Mouse (Mus musculus): ENCODE results near the gene Dmd.
"Not testable (repeated sequence)": the region's sequence is repeated elsewhere in the genome, so short reads cannot be mapped to it uniquely, and the experiment has no call there.

Gene Dmd

GRCm38 (mm10) chrX:82948630-82949029 lies at the start of gene Dmd:
Dmd (plus strand) TSS chrX:82948870.
- no peak for DNase-seq (ENCODE audit: low spot score in 2 of 2)

GRCm38 (mm10) chrX:82901515-82901914 lies 47.2 kb upstream of the Dmd start:
- no peak for DNase-seq (ENCODE audit: low spot score in 2 of 2)

GRCm38 (mm10) chrX:82987683-82988082 lies 39.0 kb downstream of the Dmd start:
- no peak for DNase-seq (ENCODE audit: low spot score in 2 of 2)

- DNase-seq (ENCODE audit: low spot score in 2 of 2) = no peak
Measured at GRCm38 (mm10) chrX:83050190-83050589, 101.5 kb downstream of the Dmd start.

GRCm38 (mm10) chrX:83116171-83116876 lies 167.7 kb downstream of the Dmd start:
- DNase-seq (ENCODE audit: low spot score in 2 of 2) = no peak

- no peak for DNase-seq (ENCODE audit: low spot score in 2 of 2)
Measured at GRCm38 (mm10) chrX:83117198-83117597, 168.5 kb downstream of the Dmd start.

- DNase-seq (ENCODE audit: low spot score in 2 of 2) = no peak
Measured at GRCm38 (mm10) chrX:83220563-83220962, 271.9 kb downstream of the Dmd start.

GRCm38 (mm10) chrX:83221050-83221449 lies 272.4 kb downstream of the Dmd start:
- no peak for DNase-seq (ENCODE audit: low spot score in 2 of 2)

GRCm38 (mm10) chrX:83487598-83487997 lies 538.9 kb downstream of the Dmd start, which contains the start of gene Tsga8:
Tsga8 (minus strand) TSS chrX:83487924.
- DNase-seq (ENCODE audit: low spot score in 2 of 2) = no peak

- DNase-seq (ENCODE audit: low spot score in 2 of 2) = no peak
Measured at GRCm38 (mm10) chrX:83674998-83675397, 726.3 kb downstream of the Dmd start.

- no peak for DNase-seq (ENCODE audit: low spot score in 2 of 2)
Measured at GRCm38 (mm10) chrX:83686547-83686946, 737.9 kb downstream of the Dmd start.

GRCm38 (mm10) chrX:83740533-83740932 lies 791.9 kb downstream of the Dmd start:
- no peak for DNase-seq (ENCODE audit: low spot score in 2 of 2)

GRCm38 (mm10) chrX:83746301-83747008 lies 797.8 kb downstream of the Dmd start:
- DNase-seq (ENCODE audit: low spot score in 2 of 2) = no peak

GRCm38 (mm10) chrX:83787406-83787805 lies 838.7 kb downstream of the Dmd start:
- no peak for DNase-seq (ENCODE audit: low spot score in 2 of 2)

- DNase-seq (ENCODE audit: low spot score in 2 of 2) = not testable (repeated sequence)
Measured at GRCm38 (mm10) chrX:83867469-83867868, 918.8 kb downstream of the Dmd start.

- not testable (repeated sequence) for DNase-seq (ENCODE audit: low spot score in 2 of 2)
Measured at GRCm38 (mm10) chrX:83875389-83875788, 926.7 kb downstream of the Dmd start.

GRCm38 (mm10) chrX:83975895-83976294 lies 1027.2 kb downstream of the Dmd start:
- no peak for DNase-seq (ENCODE audit: low spot score in 2 of 2)

GRCm38 (mm10) chrX:84001294-84001693 lies 1052.6 kb downstream of the Dmd start:
- no peak for DNase-seq (ENCODE audit: low spot score in 2 of 2)

GRCm38 (mm10) chrX:84062431-84062830 lies 1113.8 kb downstream of the Dmd start:
- DNase-seq (ENCODE audit: low spot score in 2 of 2) = not testable (repeated sequence)

- no peak for DNase-seq (ENCODE audit: low spot score in 2 of 2)
Measured at GRCm38 (mm10) chrX:84165872-84166271, 1217.2 kb downstream of the Dmd start.

GRCm38 (mm10) chrX:84241297-84241859 lies 1292.7 kb downstream of the Dmd start:
- no peak for DNase-seq (ENCODE audit: low spot score in 2 of 2)

GRCm38 (mm10) chrX:84330593-84330992 lies 1381.9 kb downstream of the Dmd start:
- DNase-seq (ENCODE audit: low spot score in 2 of 2) = no peak

- DNase-seq (ENCODE audit: low spot score in 2 of 2) = no peak
Measured at GRCm38 (mm10) chrX:84332177-84332576, 1383.5 kb downstream of the Dmd start.
